Mouse (Mus musculus) testis, adult 2 months (tissue): ENCODE measurements around the gene E330009J07Rik. TPM values are rescaled to one million over a fixed set of nuclear protein-coding genes. Genes with fewer than 3 reads are reported as not detected.

Experiments used
- H3K27ac ChIP-seq: fragments of 200-500 bp; 2 replicates; pipeline ENCODE4 v1.5.1; 2012; ENCODE audit warnings: low read depth, low read length; ENCODE audit not compliant: control insufficient read depth, insufficient read depth
- H3K27me3 ChIP-seq: fragments of 200-500 bp; 2 replicates; pipeline ENCODE4 v1.6.1; 2012; ENCODE audit warnings: mild to moderate bottlenecking, low read length, moderate library complexity; ENCODE audit not compliant: control insufficient read depth, insufficient read depth
- H3K36me3 ChIP-seq: fragments of 200-500 bp; 2 replicates; pipeline ENCODE4 v1.6.1; 2012; ENCODE audit warnings: mild to moderate bottlenecking, low read length; ENCODE audit not compliant: control insufficient read depth, insufficient read depth
- H3K4me1 ChIP-seq: fragments of 200-500 bp; 2 replicates; pipeline ENCODE4 v1.6.1; 2012; ENCODE audit warnings: low read length; ENCODE audit not compliant: control insufficient read depth, insufficient read depth
- H3K4me3 ChIP-seq: fragments of 200-500 bp; 2 replicates; pipeline ENCODE4 v1.5.1; 2012; ENCODE audit warnings: low read depth, mild to moderate bottlenecking, low read length, moderate library complexity, mixed read lengths; ENCODE audit not compliant: control insufficient read depth
- CTCF ChIP-seq: fragments of 200-500 bp; IDR thresholded peaks from 2 replicates; pipeline ENCODE4 v1.5.1; 2012; ENCODE audit warnings: low read depth, mild to moderate bottlenecking, inconsistent platforms, low read length, moderate library complexity; ENCODE audit not compliant: control insufficient read depth, insufficient read depth, insufficient replicate concordance
- POLR2A ChIP-seq: fragments of 200-500 bp; IDR thresholded peaks from 2 replicates; pipeline ENCODE4 v1.6.1; 2012; ENCODE audit warnings: low read depth, mild to moderate bottlenecking, inconsistent platforms, low read length, moderate library complexity; ENCODE audit not compliant: control insufficient read depth
- polyA plus RNA-seq: library from polyadenylated mRNA; depleted of rRNA; stranded (reverse); fragments of >200 nt; gene quantifications from 2 replicates; pipeline ENCODE4 v1.2.3, GENCODE M21; 2012

The E330009J07Rik gene
- polyA plus RNA-seq, 1 experiment = 1.4 TPM

DNA sequence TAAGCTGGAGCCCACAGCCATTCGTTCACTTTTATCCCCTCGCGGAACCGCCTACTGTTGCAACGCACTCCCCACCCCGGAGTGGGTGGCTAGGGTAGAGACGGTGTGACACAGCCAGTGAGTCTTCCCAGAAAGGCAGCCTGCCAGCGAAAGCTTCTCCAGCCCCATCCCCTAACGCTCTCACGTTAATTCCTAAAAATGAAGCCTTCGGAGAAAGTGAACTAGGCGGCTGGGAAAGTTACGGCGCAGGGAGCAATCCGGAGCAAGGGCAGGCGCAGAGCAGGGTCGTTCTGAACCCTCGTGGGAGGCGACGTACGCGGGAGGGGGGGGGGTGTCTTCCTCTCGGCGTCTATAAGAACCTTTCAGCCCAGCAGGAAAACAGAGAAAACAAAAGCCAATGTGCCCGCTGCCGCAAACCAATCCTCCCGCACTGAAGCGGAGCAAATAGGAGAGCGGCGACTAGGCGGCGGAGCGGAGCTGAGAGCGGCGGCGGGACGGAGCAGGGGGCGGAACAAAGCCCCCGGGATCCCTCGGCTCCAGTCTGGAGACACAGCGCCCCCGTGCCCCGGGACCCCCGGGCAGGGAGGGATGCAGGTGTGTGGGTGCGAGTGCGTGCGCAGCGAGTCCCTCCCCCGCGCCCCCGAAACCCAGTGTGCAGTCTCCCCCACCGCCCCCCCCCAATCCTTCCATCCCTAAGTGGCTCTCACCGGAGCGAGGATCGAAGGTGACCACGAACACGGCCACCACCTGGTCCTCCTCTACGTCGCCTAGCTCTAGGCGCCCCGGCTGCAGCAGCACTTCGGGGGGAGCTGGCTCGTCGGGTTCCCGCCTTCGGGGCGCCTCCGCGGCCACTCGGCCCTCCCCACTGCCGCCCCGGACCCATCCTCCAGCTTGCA is 536 bp downstream of the E330009J07Rik start:
- peak overlapping the region; percentile 84 for H3K4me3 ChIP-seq
- peaks cover 11% of the 10 kb centered on the region; the same call in 1 of the 2 replicates for H3K4me1 ChIP-seq
- H3K27me3 ChIP-seq = no peaks in the 10 kb centered on the region; the same call in 1 of the 2 replicates
- TF ChIP-seq POLR2A (no peak), CTCF (no peak)
- H3K27ac ChIP-seq = no peak overlapping the region
- no peaks in the 10 kb centered on the region for H3K36me3 ChIP-seq

DNA sequence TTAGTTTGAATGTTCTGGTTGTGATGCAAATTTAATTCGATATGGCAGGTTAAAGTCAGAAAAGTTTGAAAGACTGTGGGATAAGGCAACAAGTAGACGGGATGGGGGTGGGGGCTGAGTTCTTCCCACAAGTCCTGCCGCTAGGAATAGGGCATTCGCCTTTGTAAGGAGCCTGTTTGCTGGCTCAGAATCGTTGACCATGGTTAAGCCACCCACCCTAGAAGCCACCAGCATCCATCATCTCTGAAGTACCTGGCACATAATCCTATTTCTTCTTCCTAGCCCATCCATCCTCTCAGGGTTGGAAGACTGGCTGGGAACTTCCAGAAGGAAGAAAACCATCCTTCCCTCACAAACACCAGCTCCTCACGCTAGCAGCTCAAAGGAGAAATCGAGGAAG is 1.2 kb downstream of the E330009J07Rik start:
- H3K4me3 ChIP-seq = peak overlapping the region; percentile 84
- no peaks in the 10 kb centered on the region for H3K36me3 ChIP-seq
- no peak overlapping the region for H3K27ac ChIP-seq
- TF ChIP-seq POLR2A (no peak), CTCF (no peak)
- no peaks in the 10 kb centered on the region; the same call in 1 of the 2 replicates for H3K27me3 ChIP-seq
- peaks cover 11% of the 10 kb centered on the region; the same call in 1 of the 2 replicates for H3K4me1 ChIP-seq

DNA sequence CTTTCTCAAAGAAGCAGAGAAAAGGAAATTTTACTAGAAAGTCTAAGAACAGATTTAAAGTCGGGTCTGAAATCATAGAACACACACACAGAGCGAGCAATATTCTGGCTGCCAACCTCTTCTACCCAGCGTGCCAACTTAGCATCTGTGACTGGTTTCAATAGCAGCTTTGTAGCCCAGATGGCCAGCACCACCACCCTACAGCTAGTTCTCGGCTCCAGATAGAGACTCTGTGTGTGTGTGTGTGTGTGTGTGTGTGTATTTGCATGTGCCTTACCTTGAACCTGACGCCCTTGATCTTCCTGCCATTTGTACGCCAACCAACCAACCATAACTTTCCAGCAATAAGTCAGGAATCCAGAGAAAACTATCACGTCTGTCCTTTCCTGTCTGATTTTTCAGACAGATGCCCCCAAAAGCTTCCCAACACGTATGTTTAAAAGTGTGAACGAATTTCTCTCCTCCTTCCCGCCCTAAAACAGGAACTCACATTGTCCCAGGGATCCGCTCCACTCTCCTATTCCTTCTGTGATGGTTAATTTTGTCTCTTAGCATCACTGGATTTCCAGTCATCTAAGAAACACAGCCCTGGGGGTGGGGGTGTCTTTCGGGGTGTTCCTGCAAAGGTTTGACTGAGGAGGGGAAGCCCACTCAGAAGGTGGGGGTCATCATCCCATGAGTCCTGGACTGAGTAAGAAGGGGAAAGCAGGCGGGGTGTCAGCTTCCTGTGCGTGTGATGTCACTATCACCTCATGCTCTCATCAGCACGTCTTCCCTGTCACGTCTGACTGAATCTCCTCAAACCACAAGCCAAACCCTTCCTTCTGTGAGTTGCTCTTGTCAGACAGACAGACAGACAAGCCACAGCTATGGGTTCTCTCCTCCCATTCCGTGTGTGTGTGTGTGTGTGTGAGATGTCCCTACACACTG is 3.3 kb downstream of the E330009J07Rik start:
- TF ChIP-seq POLR2A (no peak), CTCF (no peak)
- Histone ChIP-seq H3K27ac (no peak overlapping the region), H3K36me3 (no peaks in the 10 kb centered on the region), H3K4me3 (no peak overlapping the region), H3K27me3 (no peaks in the 10 kb centered on the region; the same call in 1 of the 2 replicates), H3K4me1 (peaks cover 11% of the 10 kb centered on the region; the same call in 1 of the 2 replicates)

DNA sequence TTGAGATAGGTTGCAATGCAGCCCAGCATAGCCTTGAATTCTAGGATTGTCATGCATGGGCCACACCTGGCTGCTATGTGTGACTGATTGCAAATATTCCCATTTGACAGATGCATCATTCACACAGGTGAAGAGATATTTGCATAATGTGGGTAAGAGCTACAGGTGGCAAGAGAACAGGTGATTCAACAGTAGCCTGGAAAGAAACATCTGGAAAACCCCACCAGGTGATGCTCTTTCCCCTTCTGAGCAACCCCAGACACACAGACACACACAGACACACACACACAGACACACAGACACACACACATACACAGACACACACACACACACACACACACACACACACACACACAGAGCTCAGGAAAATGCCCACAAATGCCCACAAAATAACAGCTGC is 4.1 kb downstream of the E330009J07Rik start:
- no peak overlapping the region for H3K4me3 ChIP-seq
- H3K27ac ChIP-seq = no peak overlapping the region
- no peaks in the 10 kb centered on the region; the same call in 1 of the 2 replicates for H3K27me3 ChIP-seq
- H3K4me1 ChIP-seq = peaks cover 11% of the 10 kb centered on the region; the same call in 1 of the 2 replicates
- no peaks in the 10 kb centered on the region for H3K36me3 ChIP-seq
- TF ChIP-seq POLR2A = no peak
- no peak for TF ChIP-seq CTCF

DNA sequence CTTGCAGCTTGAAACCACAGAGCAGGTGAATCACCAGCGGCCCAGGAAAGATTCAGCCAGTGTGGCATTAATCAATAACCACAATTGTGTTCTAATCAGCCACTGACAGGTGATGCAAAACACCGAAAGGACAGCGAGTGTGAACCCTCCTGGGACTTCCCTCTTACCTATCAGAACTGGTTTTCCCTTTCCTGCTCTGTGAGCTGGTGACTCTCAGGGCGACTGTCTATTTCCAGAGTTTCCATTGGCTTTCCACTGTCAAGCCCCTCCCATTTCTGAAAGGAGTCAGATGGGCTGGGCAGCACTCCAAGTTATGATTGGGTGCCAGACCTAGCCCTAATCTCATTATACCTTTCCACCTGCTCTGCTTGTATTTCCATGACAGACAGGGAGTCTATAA is 4.6 kb downstream of the E330009J07Rik start:
- Histone ChIP-seq H3K27ac (no peak overlapping the region), H3K4me3 (no peak overlapping the region), H3K4me1 (peaks cover 11% of the 10 kb centered on the region; the same call in 1 of the 2 replicates), H3K36me3 (no peaks in the 10 kb centered on the region), H3K27me3 (no peaks in the 10 kb centered on the region; the same call in 1 of the 2 replicates)
- TF ChIP-seq POLR2A (no peak), CTCF (no peak)

DNA sequence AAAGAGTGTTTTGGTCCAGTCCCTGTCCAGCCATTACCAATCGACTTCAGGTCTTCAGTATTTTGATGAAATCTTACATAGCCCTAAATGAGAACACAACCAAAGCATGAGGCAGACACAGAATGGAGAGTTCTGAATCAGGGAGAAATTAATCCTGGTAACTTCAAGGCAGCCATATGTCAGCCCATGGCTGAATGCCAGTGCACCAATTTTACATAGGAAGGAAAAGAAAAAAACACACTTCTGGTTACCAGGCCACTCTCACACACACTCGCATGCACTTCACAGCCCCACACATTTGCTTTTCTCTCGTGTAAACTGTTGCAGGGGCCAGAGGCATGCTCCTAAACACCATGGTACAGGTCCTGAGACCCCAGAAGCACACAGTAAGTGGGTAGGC is 5.1 kb downstream of the E330009J07Rik start:
- H3K4me1 ChIP-seq = peaks cover 7% of the 10 kb centered on the region; the same call in 1 of the 2 replicates
- no peak overlapping the region for H3K27ac ChIP-seq
- H3K27me3 ChIP-seq = no peaks in the 10 kb centered on the region
- no peak overlapping the region for H3K4me3 ChIP-seq
- H3K36me3 ChIP-seq = no peaks in the 10 kb centered on the region
- no peak for TF ChIP-seq CTCF
- TF ChIP-seq POLR2A = no peak

DNA sequence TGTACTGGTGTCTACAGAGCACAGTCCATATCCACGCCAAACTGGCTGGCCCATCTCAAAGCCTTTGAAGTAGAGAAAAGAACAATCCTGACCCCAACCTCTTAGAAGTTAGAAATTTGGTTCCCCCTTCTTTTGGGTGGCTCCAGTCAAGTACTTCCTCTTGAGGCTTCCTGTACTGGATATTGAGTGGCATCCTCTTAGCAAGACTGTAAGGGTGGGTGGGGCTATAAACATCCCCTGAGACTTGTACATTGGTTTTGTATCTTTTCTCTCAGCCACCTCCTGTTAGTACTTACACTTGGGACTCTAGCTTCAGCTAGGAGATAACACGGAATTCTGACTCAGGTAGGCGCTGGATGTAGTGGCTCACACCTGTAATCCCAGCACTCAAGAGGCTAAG is 5.7 kb downstream of the E330009J07Rik start:
- no peak overlapping the region for H3K27ac ChIP-seq
- H3K4me3 ChIP-seq = no peak overlapping the region
- H3K27me3 ChIP-seq = no peaks in the 10 kb centered on the region
- no peaks in the 10 kb centered on the region for H3K36me3 ChIP-seq
- H3K4me1 ChIP-seq = peaks cover 7% of the 10 kb centered on the region; the same call in 1 of the 2 replicates
- TF ChIP-seq CTCF (no peak), POLR2A (no peak)
